Mouse (Mus musculus) forebrain, embryonic 16.5 days (tissue): ENCODE measurements at regions not wholly inside any gene's neighbourhood (a gene's known extent, or its start where the extent isn't known, plus 50 kb on each side); places are given as distances from the start of the nearest gene placed in this dataset.
"Not testable (repeated sequence)": the region's sequence is repeated elsewhere in the genome, so short reads cannot be mapped to it uniquely, and the experiment has no call there.

Experiments
- ATAC-seq: fragments of 200-750 bp; cut with Nextera tagmentation; 2 replicates; pipeline ENCODE4 v1.8.0; 2017; ENCODE audit warnings: mild to moderate bottlenecking, moderate library complexity
- H3K27ac ChIP-seq: fragments of 300-500 bp; sonication (generic); 2 replicates; pipeline ENCODE4 v1.5.1; 2014; ENCODE audit warnings: low read length, control low read depth
- H3K27me3 ChIP-seq: fragments of 300-500 bp; sonication (generic); replicated peaks from 2 replicates; pipeline ENCODE4 v1.6.1; 2014; ENCODE audit warnings: low read length; ENCODE audit not compliant: control insufficient read depth, insufficient read depth
- H3K36me3 ChIP-seq: fragments of 300-500 bp; sonication (generic); 2 replicates; pipeline ENCODE4 v1.6.1; 2014; ENCODE audit not compliant: control insufficient read depth, insufficient read depth
- H3K4me1 ChIP-seq: fragments of 300-500 bp; sonication (generic); replicated peaks from 2 replicates; pipeline ENCODE4 v1.6.1; 2014; ENCODE audit warnings: low read length; ENCODE audit not compliant: control insufficient read depth, insufficient read depth
- H3K4me2 ChIP-seq: fragments of 300-500 bp; sonication (generic); 2 replicates; pipeline ENCODE4 v1.6.1; 2014; ENCODE audit warnings: mild to moderate bottlenecking, low read length, control low read depth
- H3K4me3 ChIP-seq: fragments of 300-500 bp; sonication (generic); replicated peaks from 2 replicates; pipeline ENCODE4 v1.5.1; 2014; ENCODE audit warnings: mild to moderate bottlenecking, low read length, control low read depth
- H3K9ac ChIP-seq: fragments of 300-500 bp; sonication (generic); replicated peaks from 2 replicates; pipeline ENCODE4 v1.6.1; 2014; ENCODE audit warnings: low read depth, low read length, control low read depth
- H3K9me3 ChIP-seq: fragments of 300-500 bp; sonication (generic); 2 replicates; pipeline ENCODE4 v1.6.1; 2016; ENCODE audit warnings: low read length; ENCODE audit not compliant: control insufficient read depth
- WGBS: fragments of 180-500 bp; shearing (Covaris S2); extraction: QIAGEN DNeasy Blood & Tissue Kit; methylation state at CpG from one replicate; pipeline ENCODE4 v1.1.7; 2014; 5-methylcytosine and 5-hydroxymethylcytosine counted together

GRCm38 (mm10) chr3:149075488-149075851 lies 85.1 kb upstream of the Adgrl2 start:
- Histone ChIP-seq H3K27me3 (0 out of 2 replicates have a peak, but pooled peaks cover 2% of the 10 kb centered on the region), H3K9ac (peak overlapping the region; percentile 25; the same call in 1 of the 2 replicates), H3K36me3 (no peaks in the 10 kb centered on the region), H3K4me2 (peak overlapping the region; percentile 44), H3K4me3 (peak overlapping the region; percentile 14), H3K27ac (no peak overlapping the region), H3K4me1 (peaks cover 22% of the 10 kb centered on the region), H3K9me3 (no peaks in the 10 kb centered on the region)
- ATAC-seq, result peak; percentile 92
- 8% methylated on average over 5 of the region's 5 CpGs for WGBS

DNA sequence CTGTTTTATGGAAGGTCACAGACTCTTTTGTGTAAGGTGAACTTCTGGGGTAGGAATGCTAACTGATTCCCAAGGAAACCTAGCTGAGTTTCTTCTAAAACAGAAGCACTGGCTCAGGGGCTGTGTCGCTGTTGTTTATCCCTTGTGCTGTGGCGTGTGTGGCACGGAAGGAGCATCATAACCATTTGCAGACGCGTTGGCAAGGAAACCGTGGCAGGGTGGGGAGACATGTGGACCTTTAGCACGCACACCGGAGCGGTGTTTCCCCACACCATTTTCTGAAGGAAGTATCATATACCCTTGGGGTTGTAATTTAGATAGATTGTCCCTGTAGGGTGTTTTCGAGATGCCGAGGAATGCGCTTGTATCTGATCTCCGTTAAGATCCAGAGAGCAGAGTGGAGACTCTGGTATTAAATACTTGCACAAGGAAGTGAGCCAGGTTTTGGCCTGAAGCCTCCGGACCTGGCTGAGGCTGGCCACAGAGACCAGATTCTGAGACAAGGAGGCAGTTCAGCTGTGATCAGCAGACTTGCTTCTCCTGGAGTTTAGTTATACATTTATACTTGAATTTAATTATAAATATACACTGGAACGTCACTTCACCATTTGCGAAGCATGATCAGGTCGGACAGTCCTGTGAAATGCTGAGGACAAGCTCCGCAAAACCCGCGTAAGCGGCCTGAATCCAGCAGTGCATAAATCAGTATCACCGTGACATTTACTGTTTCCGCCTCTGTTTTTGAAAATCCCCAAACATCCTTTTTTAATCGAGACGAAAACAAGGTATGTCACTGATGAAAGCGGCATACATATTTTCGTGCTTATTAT lies 84.5 kb upstream of the Adgrl2 start:
- Histone ChIP-seq H3K4me1 (peaks cover 22% of the 10 kb centered on the region), H3K9me3 (no peaks in the 10 kb centered on the region), H3K27ac (no peak overlapping the region), H3K27me3 (0 out of 2 replicates have a peak, but pooled peaks cover 2% of the 10 kb centered on the region), H3K4me2 (peak overlapping the region; percentile 44), H3K36me3 (no peaks in the 10 kb centered on the region), H3K4me3 (peak overlapping the region; percentile 14), H3K9ac (peak overlapping the region; percentile 25; the same call in 1 of the 2 replicates)
- peak; percentile 29 for ATAC-seq
- 48% methylated on average over 27 of the region's 27 CpGs for WGBS

GRCm38 (mm10) chr3:149070201-149070600 lies 79.8 kb upstream of the Adgrl2 start:
- Histone ChIP-seq H3K9ac (no peak overlapping the region), H3K36me3 (no peaks in the 10 kb centered on the region), H3K4me1 (peaks cover 8% of the 10 kb centered on the region), H3K4me3 (no peak overlapping the region), H3K27ac (no peak overlapping the region), H3K27me3 (no peaks in the 10 kb centered on the region), H3K9me3 (no peaks in the 10 kb centered on the region), H3K4me2 (no peak overlapping the region)
- no peak for ATAC-seq
- WGBS, result 72% methylated on average over 7 of the region's 7 CpGs

- no peak; the same call in 1 of the 2 replicates for ATAC-seq
- WGBS, result 88% methylated on average over 9 of the region's 9 CpGs
- H3K4me1 ChIP-seq, result peaks cover under 1% of the 10 kb centered on the region
- no peak overlapping the region for H3K9ac ChIP-seq
- H3K36me3 ChIP-seq, result no peaks in the 10 kb centered on the region
- H3K27me3 ChIP-seq, result no peaks in the 10 kb centered on the region
- no peak overlapping the region for H3K27ac ChIP-seq
- H3K4me2 ChIP-seq, result no peak overlapping the region
- H3K9me3 ChIP-seq, result no peaks in the 10 kb centered on the region
- no peak overlapping the region for H3K4me3 ChIP-seq
These were observed 79.1 kb upstream of the Adgrl2 start for GRCm38 (mm10) chr3:149069436-149069835.

DNA sequence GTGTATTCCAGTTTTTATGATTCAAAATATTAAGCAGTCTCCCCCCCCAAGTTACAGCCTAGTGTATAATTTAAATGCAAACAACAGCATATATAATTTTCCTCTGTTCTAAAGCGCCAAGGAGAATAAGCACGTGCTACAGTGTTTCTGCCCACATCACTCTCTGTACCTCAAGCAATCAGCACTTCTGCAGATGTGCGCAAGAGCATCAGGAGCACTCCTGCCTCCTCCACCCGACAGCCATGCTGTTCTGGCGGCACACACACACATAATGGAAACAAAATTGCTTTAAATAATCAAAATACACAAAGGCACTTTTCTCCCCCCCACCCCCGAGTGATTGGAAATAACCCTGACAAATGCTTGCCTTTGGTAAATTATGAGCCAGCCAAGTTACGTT lies 78.5 kb upstream of the Adgrl2 start:
- peak; percentile 74 for ATAC-seq
- H3K4me1 ChIP-seq, result no peaks in the 10 kb centered on the region
- H3K27ac ChIP-seq, result no peak overlapping the region
- WGBS, result 60% methylated on average over 7 of the region's 7 CpGs
- H3K9ac ChIP-seq, result no peak overlapping the region
- no peaks in the 10 kb centered on the region for H3K36me3 ChIP-seq
- H3K27me3 ChIP-seq, result no peaks in the 10 kb centered on the region
- no peaks in the 10 kb centered on the region for H3K9me3 ChIP-seq
- H3K4me2 ChIP-seq, result no peak overlapping the region
- no peak overlapping the region for H3K4me3 ChIP-seq

DNA sequence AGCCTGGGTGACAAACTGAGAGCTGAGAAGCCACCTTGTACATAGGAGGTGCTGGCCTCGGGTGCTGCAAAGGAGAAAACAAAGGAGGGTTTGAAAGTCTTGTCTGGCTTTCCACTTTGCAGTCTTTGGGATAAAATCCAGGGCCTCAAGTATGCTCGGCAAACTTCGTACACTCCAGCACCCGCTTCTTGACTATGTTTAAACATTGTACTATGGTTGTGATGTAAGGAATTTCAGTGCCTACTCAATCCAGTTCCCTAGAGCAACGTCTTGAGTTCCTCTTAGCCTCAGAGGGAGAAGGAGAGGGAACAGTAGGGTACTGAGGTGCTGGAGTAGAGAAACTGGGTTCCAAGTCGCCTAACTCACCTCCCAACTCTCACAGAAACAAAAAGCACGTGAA lies 77.4 kb upstream of the Adgrl2 start:
- no peak for ATAC-seq
- Histone ChIP-seq H3K27me3 (no peaks in the 10 kb centered on the region), H3K4me3 (no peak overlapping the region), H3K4me1 (no peaks in the 10 kb centered on the region), H3K9ac (no peak overlapping the region), H3K36me3 (no peaks in the 10 kb centered on the region), H3K27ac (no peak overlapping the region), H3K9me3 (no peaks in the 10 kb centered on the region), H3K4me2 (no peak overlapping the region)
- 82% methylated on average over 7 of the region's 7 CpGs for WGBS

GRCm38 (mm10) chr3:149055077-149055476 lies 64.7 kb upstream of the Adgrl2 start:
- no peak overlapping the region for H3K27ac ChIP-seq
- H3K9me3 ChIP-seq, result no peaks in the 10 kb centered on the region
- H3K4me1 ChIP-seq, result no peaks in the 10 kb centered on the region
- no peak overlapping the region for H3K4me3 ChIP-seq
- no peak overlapping the region for H3K4me2 ChIP-seq
- no peak overlapping the region for H3K9ac ChIP-seq
- no peaks in the 10 kb centered on the region for H3K36me3 ChIP-seq
- no peak for ATAC-seq
- 85% methylated on average over 12 of the region's 12 CpGs for WGBS
- H3K27me3 ChIP-seq, result no peaks in the 10 kb centered on the region

GRCm38 (mm10) chr3:149052295-149052902 lies 62.0 kb upstream of the Adgrl2 start:
- H3K4me3 ChIP-seq, H3K4me1 ChIP-seq, H3K9ac ChIP-seq, H3K27ac ChIP-seq, ATAC-seq, H3K36me3 ChIP-seq, H3K9me3 ChIP-seq, H3K4me2 ChIP-seq, H3K27me3 ChIP-seq: not testable (repeated sequence)
- 97% methylated on average over 1 of the region's 1 CpGs for WGBS

GRCm38 (mm10) chr3:149045343-149045742 lies 55.0 kb upstream of the Adgrl2 start:
- H3K9ac ChIP-seq, result no peak overlapping the region
- H3K4me2 ChIP-seq, result no peak overlapping the region
- no peak overlapping the region for H3K27ac ChIP-seq
- 82% methylated on average over 5 of the region's 5 CpGs for WGBS
- no peaks in the 10 kb centered on the region for H3K27me3 ChIP-seq
- no peaks in the 10 kb centered on the region for H3K36me3 ChIP-seq
- H3K4me1 ChIP-seq, result peaks cover 5% of the 10 kb centered on the region; the same call in 1 of the 2 replicates
- H3K4me3 ChIP-seq, result no peak overlapping the region
- H3K9me3 ChIP-seq, result no peaks in the 10 kb centered on the region
- ATAC-seq, result no peak
